Comparison of ENCODE assay signal across 21 mouse cellular contexts in the genomic region with DNA sequence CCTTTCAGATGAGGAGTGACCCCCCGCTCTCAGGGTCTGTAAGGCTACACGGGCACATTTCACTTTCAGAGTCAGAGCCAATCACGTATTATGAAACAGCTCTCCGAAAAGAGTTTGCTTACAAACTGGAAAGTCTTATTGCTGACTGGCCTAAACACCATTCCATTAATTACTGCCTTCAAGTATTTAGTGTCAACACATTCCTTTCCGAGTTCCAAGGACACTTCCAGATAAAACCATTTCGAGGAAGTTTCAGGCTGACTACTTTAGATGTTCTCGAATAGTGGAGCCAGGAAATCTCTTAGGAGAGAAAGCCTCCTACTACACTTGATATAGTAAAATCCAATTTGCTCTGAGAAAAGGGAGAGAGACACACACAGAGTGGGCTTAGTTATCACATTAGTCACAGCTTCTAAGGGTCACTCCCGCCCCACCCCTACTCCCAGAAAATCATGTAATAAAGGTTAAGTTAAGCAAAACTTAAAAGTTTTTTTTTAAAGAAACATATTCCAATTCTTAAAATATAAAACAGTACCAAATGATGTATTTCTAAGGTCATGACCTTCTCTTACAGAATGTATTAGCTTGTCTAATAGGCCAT.
DNase-seq lines count a peak whose midpoint lies in the region; ATAC-seq and TF ChIP-seq lines count a peak whose summit lies in the region.
"Had no signal": no experiment of that assay in that cellular context is flagged by ENCODE, and none has a peak within 500 bp of the region (broad histone marks: within the 10 kb centered on the region; RNA-seq: fewer than 3 reads in every experiment).

No protein-coding gene starts in this region.

- no peak overlapping the region for H3K4me2 ChIP-seq in kidney, embryonic 16.5 days (replicated peaks; ENCODE audit: low read depth, low read length)
- H3K4me2 ChIP-seq in liver, embryonic 16.5 days (ENCODE audit: low read depth, low read length): no peak overlapping the region
- H3K4me2 ChIP-seq in liver, embryonic 12.5 days: no peak overlapping the region
- H3K4me2 ChIP-seq: embryonic facial prominence, embryonic 15.5 days; hindbrain, embryonic 13.5 days had no signal

- H3K9ac ChIP-seq in kidney, embryonic 16.5 days (replicated peaks; ENCODE audit: low read length): no peak overlapping the region
- H3K9ac ChIP-seq in liver, embryonic 16.5 days (ENCODE audit: low read depth, low read length): no peak overlapping the region
- no peak overlapping the region for H3K9ac ChIP-seq in liver, embryonic 12.5 days
- H3K9ac ChIP-seq: embryonic facial prominence, embryonic 15.5 days; hindbrain, embryonic 13.5 days had no signal

- H3K36me3 ChIP-seq in kidney, adult 2 months (ENCODE audit: control insufficient read depth, insufficient read depth, low read length): no peaks in the 10 kb centered on the region
- no peaks in the 10 kb centered on the region for H3K36me3 ChIP-seq in kidney, embryonic 16.5 days (ENCODE audit: insufficient read depth, low read length)
- H3K36me3 ChIP-seq in liver, embryonic 16.5 days (ENCODE audit: control insufficient read depth, insufficient read depth): no peaks in the 10 kb centered on the region
- no peaks in the 10 kb centered on the region for H3K36me3 ChIP-seq in liver, embryonic 12.5 days
- H3K36me3 ChIP-seq: embryonic facial prominence, embryonic 15.5 days; forebrain, embryonic 10.5 days; hindbrain, embryonic 13.5 days had no signal

- no peak for TF ChIP-seq POLR2A in kidney, adult 2 months (IDR thresholded peaks at IDR 0.05; ENCODE audit: low read depth, low read length)

- TF ChIP-seq CTCF in kidney, adult 2 months (conservative IDR thresholded peaks at IDR 0.05; ENCODE audit: insufficient read depth, insufficient read length, low read depth, low read length): no peak

- no peak overlapping the region for H3K27ac ChIP-seq in kidney, adult 2 months (ENCODE audit: insufficient read depth, low read depth, low read length)
- no peak overlapping the region for H3K27ac ChIP-seq in kidney, embryonic 16.5 days (ENCODE audit: low read length)
- H3K27ac ChIP-seq in liver, embryonic 16.5 days (ENCODE audit: low read length): no peak overlapping the region
- H3K27ac ChIP-seq in liver, embryonic 12.5 days: no peak overlapping the region
- H3K27ac ChIP-seq: embryonic facial prominence, embryonic 15.5 days; forebrain, embryonic 10.5 days; gastrocnemius, adult 2 months; hindbrain, embryonic 13.5 days had no signal

- WGBS in kidney, adult 2 months: 55% methylated on average over 8 of the region's 8 CpGs
- WGBS in kidney, embryonic 16.5 days: 53% methylated on average over 8 of the region's 8 CpGs
- WGBS in liver, embryonic 16.5 days (ENCODE audit: insufficient replicate concordance): 59% methylated on average over 8 of the region's 8 CpGs
- WGBS in liver, embryonic 12.5 days (ENCODE audit: insufficient replicate concordance): 65% methylated on average over 8 of the region's 8 CpGs

- H3K27me3 ChIP-seq in kidney, adult 2 months (replicated peaks; ENCODE audit: control insufficient read depth, insufficient read depth, low read length): no peaks in the 10 kb centered on the region
- no peaks in the 10 kb centered on the region for H3K27me3 ChIP-seq in kidney, embryonic 16.5 days (ENCODE audit: insufficient read depth, low read length)
- H3K27me3 ChIP-seq in liver, embryonic 16.5 days (ENCODE audit: control insufficient read depth, insufficient read depth, low read depth, low read length): no peaks in the 10 kb centered on the region
- H3K27me3 ChIP-seq in liver, embryonic 12.5 days (replicated peaks): no peaks in the 10 kb centered on the region
- H3K27me3 ChIP-seq: embryonic facial prominence, embryonic 15.5 days; hindbrain, embryonic 13.5 days had no signal

- no peaks in the 10 kb centered on the region for H3K9me3 ChIP-seq in kidney, embryonic 16.5 days (ENCODE audit: low read length)
- no peaks in the 10 kb centered on the region for H3K9me3 ChIP-seq in liver, embryonic 16.5 days (replicated peaks; ENCODE audit: control insufficient read depth, low read length)
- no peaks in the 10 kb centered on the region for H3K9me3 ChIP-seq in liver, embryonic 12.5 days (replicated peaks)
- H3K9me3 ChIP-seq: embryonic facial prominence, embryonic 15.5 days; forebrain, embryonic 10.5 days; hindbrain, embryonic 13.5 days had no signal

- H3K4me3 ChIP-seq in kidney, adult 2 months (ENCODE audit: insufficient read depth, low read depth, low read length): no peak overlapping the region
- no peak overlapping the region for H3K4me3 ChIP-seq in kidney, embryonic 16.5 days (ENCODE audit: low read length)
- H3K4me3 ChIP-seq in liver, embryonic 16.5 days (ENCODE audit: low read depth, low read length): no peak overlapping the region
- H3K4me3 ChIP-seq in liver, embryonic 12.5 days: no peak overlapping the region
- H3K4me3 ChIP-seq: embryonic facial prominence, embryonic 15.5 days; erythroblast, embryonic 14.5 days; forebrain, embryonic 10.5 days; gastrocnemius, adult 2 months; hindbrain, embryonic 13.5 days had no signal

- peak; percentile 4 for DNase-seq in kidney, adult 2 months
- peak; percentile 0 for DNase-seq in lung, postnatal 36 days
- DNase-seq in lung, adult 18-20 months: no peak
- DNase-seq in gastrocnemius, postnatal 10 days: no peak
- DNase-seq: adrenal gland, adult 2 months; adrenal gland, postnatal 25 days; cerebellum, adult 18-20 months; cerebellum, adult 9-11 months; cerebellum, postnatal 36 days; gastrocnemius, adult 2 months; gastrocnemius, postnatal 36 days; heart, adult 11 months; heart, postnatal 14 days had no signal

- H3K4me1 ChIP-seq in kidney, adult 2 months (ENCODE audit: control insufficient read depth, insufficient read depth, low read length): no peaks in the 10 kb centered on the region
- H3K4me1 ChIP-seq in kidney, embryonic 16.5 days (ENCODE audit: insufficient read depth, low read length): no peaks in the 10 kb centered on the region
- no peaks in the 10 kb centered on the region for H3K4me1 ChIP-seq in liver, embryonic 16.5 days (ENCODE audit: control insufficient read depth, low read depth, low read length)
- no peaks in the 10 kb centered on the region for H3K4me1 ChIP-seq in liver, embryonic 12.5 days
- H3K4me1 ChIP-seq: embryonic facial prominence, embryonic 15.5 days had no signal

- no peak for ATAC-seq in kidney, embryonic 16.5 days (ENCODE audit: low FRiP score, low TSS enrichment)
- peak; percentile 19 for ATAC-seq in liver, embryonic 16.5 days (ENCODE audit: low read depth)
- ATAC-seq in liver, embryonic 12.5 days: no peak
- ATAC-seq: forebrain, embryonic 14.5 days had no signal

Comparison
In these comparisons a context has a peak if more than half of its experiments do, and no peak if none do; other contexts are left out.
1. DNase-seq: peak in kidney, adult 2 months (single experiment) and lung, postnatal 36 days (single experiment); none in lung, adult 18-20 months (0 of 2) and gastrocnemius, postnatal 10 days (single experiment).